Mouse (Mus musculus): ENCODE measurements at regions not wholly inside any gene's neighbourhood (a gene's known extent, or its start where the extent isn't known, plus 50 kb on each side); places are given as distances from the start of the nearest gene placed in this dataset.

- no peak for DNase-seq (ENCODE audit: low spot score)
- Histone ChIP-seq H3K4me2 (replicated peaks; ENCODE audit: low read depth, low read length) (no peak overlapping the region), H3K9me3 (ENCODE audit: control insufficient read depth, low read length) (no peaks in the 10 kb centered on the region), H3K36me3 (ENCODE audit: control insufficient read depth, insufficient read depth, low read length) (no peaks in the 10 kb centered on the region), H3K4me1 (replicated peaks; ENCODE audit: control insufficient read depth, insufficient read depth, low read length) (no peaks in the 10 kb centered on the region), H3K27me3 (ENCODE audit: control insufficient read depth, insufficient read depth, low read length) (no peaks in the 10 kb centered on the region), H3K9ac (ENCODE audit: low read depth, low read length) (no peak overlapping the region), H3K27ac (ENCODE audit: low read depth, low read length) (no peak overlapping the region), H3K4me3 (ENCODE audit: low read depth, low read length) (no peak overlapping the region)
- 85% methylated on average over 12 of the region's 12 CpGs for WGBS
- no peak for ATAC-seq (ENCODE audit: low FRiP score)
Observed at GRCm38 (mm10) chr6:117271562-117272226, 103.4 kb downstream of the Cxcl12 start.

GRCm38 (mm10) chr6:117272227-117272955 lies 104.1 kb downstream of the Cxcl12 start:
- Histone ChIP-seq H3K27me3 (ENCODE audit: control insufficient read depth, insufficient read depth, low read length) (no peaks in the 10 kb centered on the region), H3K9me3 (ENCODE audit: control insufficient read depth, low read length) (no peaks in the 10 kb centered on the region), H3K4me3 (ENCODE audit: low read depth, low read length) (no peak overlapping the region), H3K4me2 (replicated peaks; ENCODE audit: low read depth, low read length) (no peak overlapping the region), H3K27ac (ENCODE audit: low read depth, low read length) (no peak overlapping the region), H3K36me3 (ENCODE audit: control insufficient read depth, insufficient read depth, low read length) (no peaks in the 10 kb centered on the region), H3K4me1 (replicated peaks; ENCODE audit: control insufficient read depth, insufficient read depth, low read length) (no peaks in the 10 kb centered on the region), H3K9ac (ENCODE audit: low read depth, low read length) (no peak overlapping the region)
- DNase-seq (ENCODE audit: low spot score): no peak
- 81% methylated on average over 9 of the region's 9 CpGs for WGBS
- no peak for ATAC-seq (ENCODE audit: low FRiP score)

- H3K9me3 ChIP-seq (ENCODE audit: control insufficient read depth, low read length): no peaks in the 10 kb centered on the region
- no peak for ATAC-seq (ENCODE audit: low FRiP score)
- no peaks in the 10 kb centered on the region for H3K36me3 ChIP-seq (ENCODE audit: control insufficient read depth, insufficient read depth, low read length)
- H3K9ac ChIP-seq (ENCODE audit: low read depth, low read length): no peak overlapping the region
- DNase-seq (ENCODE audit: low spot score): no peak
- no peak overlapping the region for H3K4me2 ChIP-seq (replicated peaks; ENCODE audit: low read depth, low read length)
- H3K27ac ChIP-seq (ENCODE audit: low read depth, low read length): no peak overlapping the region
- no peaks in the 10 kb centered on the region for H3K4me1 ChIP-seq (replicated peaks; ENCODE audit: control insufficient read depth, insufficient read depth, low read length)
- no peak overlapping the region for H3K4me3 ChIP-seq (ENCODE audit: low read depth, low read length)
- WGBS: 90% methylated on average over 5 of the region's 5 CpGs
- no peaks in the 10 kb centered on the region for H3K27me3 ChIP-seq (ENCODE audit: control insufficient read depth, insufficient read depth, low read length)
Observed at GRCm38 (mm10) chr6:117275915-117276314, 107.6 kb downstream of the Cxcl12 start.

- Histone ChIP-seq H3K9ac (ENCODE audit: low read depth, low read length) (no peak overlapping the region), H3K36me3 (ENCODE audit: control insufficient read depth, insufficient read depth, low read length) (no peaks in the 10 kb centered on the region), H3K4me1 (replicated peaks; ENCODE audit: control insufficient read depth, insufficient read depth, low read length) (no peaks in the 10 kb centered on the region), H3K4me2 (replicated peaks; ENCODE audit: low read depth, low read length) (no peak overlapping the region), H3K4me3 (ENCODE audit: low read depth, low read length) (no peak overlapping the region), H3K9me3 (ENCODE audit: control insufficient read depth, low read length) (no peaks in the 10 kb centered on the region), H3K27me3 (ENCODE audit: control insufficient read depth, insufficient read depth, low read length) (no peaks in the 10 kb centered on the region), H3K27ac (ENCODE audit: low read depth, low read length) (no peak overlapping the region)
- no peak for ATAC-seq (ENCODE audit: low FRiP score)
- no peak for DNase-seq (ENCODE audit: low spot score)
- WGBS: 70% methylated on average over 3 of the region's 3 CpGs
Observed at GRCm38 (mm10) chr6:117276850-117277249, 108.5 kb downstream of the Cxcl12 start.

- H3K9me3 ChIP-seq (ENCODE audit: control insufficient read depth, low read length): no peaks in the 10 kb centered on the region
- DNase-seq (ENCODE audit: low spot score) (no peak), ATAC-seq (ENCODE audit: low FRiP score) (no peak)
- H3K4me2 ChIP-seq (replicated peaks; ENCODE audit: low read depth, low read length): no peak overlapping the region
- no peak overlapping the region for H3K27ac ChIP-seq (ENCODE audit: low read depth, low read length)
- no peaks in the 10 kb centered on the region for H3K27me3 ChIP-seq (ENCODE audit: control insufficient read depth, insufficient read depth, low read length)
- H3K4me1 ChIP-seq (replicated peaks; ENCODE audit: control insufficient read depth, insufficient read depth, low read length): no peaks in the 10 kb centered on the region
- no peak overlapping the region for H3K4me3 ChIP-seq (ENCODE audit: low read depth, low read length)
- no peaks in the 10 kb centered on the region for H3K36me3 ChIP-seq (ENCODE audit: control insufficient read depth, insufficient read depth, low read length)
- no peak overlapping the region for H3K9ac ChIP-seq (ENCODE audit: low read depth, low read length)
Observed at GRCm38 (mm10) chr6:117279297-117279696, 111.0 kb downstream of the Cxcl12 start.

GRCm38 (mm10) chr6:117279786-117280411 lies 111.6 kb downstream of the Cxcl12 start:
- H3K4me2 ChIP-seq (replicated peaks; ENCODE audit: low read depth, low read length): no peak overlapping the region
- H3K4me1 ChIP-seq (replicated peaks; ENCODE audit: control insufficient read depth, insufficient read depth, low read length): no peaks in the 10 kb centered on the region
- no peaks in the 10 kb centered on the region for H3K9me3 ChIP-seq (ENCODE audit: control insufficient read depth, low read length)
- peak; percentile 22; the same call in 1 of the 2 replicates for ATAC-seq (ENCODE audit: low FRiP score)
- H3K27ac ChIP-seq (ENCODE audit: low read depth, low read length): no peak overlapping the region
- no peaks in the 10 kb centered on the region for H3K36me3 ChIP-seq (ENCODE audit: control insufficient read depth, insufficient read depth, low read length)
- H3K4me3 ChIP-seq (ENCODE audit: low read depth, low read length): no peak overlapping the region
- DNase-seq (ENCODE audit: low spot score): peak; percentile 23
- no peaks in the 10 kb centered on the region for H3K27me3 ChIP-seq (ENCODE audit: control insufficient read depth, insufficient read depth, low read length)
- no peak overlapping the region for H3K9ac ChIP-seq (ENCODE audit: low read depth, low read length)
- 62% methylated on average over 14 of the region's 14 CpGs for WGBS

GRCm38 (mm10) chr6:117280911-117281310 lies 112.6 kb downstream of the Cxcl12 start:
- H3K4me2 ChIP-seq (replicated peaks; ENCODE audit: low read depth, low read length): no peak overlapping the region
- no peaks in the 10 kb centered on the region for H3K27me3 ChIP-seq (ENCODE audit: control insufficient read depth, insufficient read depth, low read length)
- H3K4me3 ChIP-seq (ENCODE audit: low read depth, low read length): no peak overlapping the region
- no peak overlapping the region for H3K9ac ChIP-seq (ENCODE audit: low read depth, low read length)
- no peak overlapping the region for H3K27ac ChIP-seq (ENCODE audit: low read depth, low read length)
- WGBS: 95% methylated on average over 3 of the region's 3 CpGs
- no peaks in the 10 kb centered on the region for H3K36me3 ChIP-seq (ENCODE audit: control insufficient read depth, insufficient read depth, low read length)
- DNase-seq (ENCODE audit: low spot score) (no peak), ATAC-seq (ENCODE audit: low FRiP score) (no peak)
- H3K4me1 ChIP-seq (replicated peaks; ENCODE audit: control insufficient read depth, insufficient read depth, low read length): no peaks in the 10 kb centered on the region
- H3K9me3 ChIP-seq (ENCODE audit: control insufficient read depth, low read length): no peaks in the 10 kb centered on the region

GRCm38 (mm10) chr6:117283616-117284015 lies 115.3 kb downstream of the Cxcl12 start:
- ATAC-seq (ENCODE audit: low FRiP score) (no peak), DNase-seq (ENCODE audit: low spot score) (no peak)
- no peak overlapping the region for H3K4me2 ChIP-seq (replicated peaks; ENCODE audit: low read depth, low read length)
- no peak overlapping the region for H3K4me3 ChIP-seq (ENCODE audit: low read depth, low read length)
- no peaks in the 10 kb centered on the region for H3K4me1 ChIP-seq (replicated peaks; ENCODE audit: control insufficient read depth, insufficient read depth, low read length)
- no peak overlapping the region for H3K9ac ChIP-seq (ENCODE audit: low read depth, low read length)
- H3K36me3 ChIP-seq (ENCODE audit: control insufficient read depth, insufficient read depth, low read length): no peaks in the 10 kb centered on the region
- H3K9me3 ChIP-seq (ENCODE audit: control insufficient read depth, low read length): no peaks in the 10 kb centered on the region
- H3K27me3 ChIP-seq (ENCODE audit: control insufficient read depth, insufficient read depth, low read length): no peaks in the 10 kb centered on the region
- no peak overlapping the region for H3K27ac ChIP-seq (ENCODE audit: low read depth, low read length)
- WGBS: 88% methylated on average over 3 of the region's 3 CpGs

Measured in hindbrain, embryonic 11.5 days (tissue).